Mouse (Mus musculus): ENCODE results near the gene Cux1. TPM values are rescaled to one million over a fixed set of nuclear protein-coding genes. Genes with fewer than 3 reads are reported as not detected.

The Cux1 gene
- polyA plus RNA-seq, 1 experiment, result 37.1 TPM

DNA sequence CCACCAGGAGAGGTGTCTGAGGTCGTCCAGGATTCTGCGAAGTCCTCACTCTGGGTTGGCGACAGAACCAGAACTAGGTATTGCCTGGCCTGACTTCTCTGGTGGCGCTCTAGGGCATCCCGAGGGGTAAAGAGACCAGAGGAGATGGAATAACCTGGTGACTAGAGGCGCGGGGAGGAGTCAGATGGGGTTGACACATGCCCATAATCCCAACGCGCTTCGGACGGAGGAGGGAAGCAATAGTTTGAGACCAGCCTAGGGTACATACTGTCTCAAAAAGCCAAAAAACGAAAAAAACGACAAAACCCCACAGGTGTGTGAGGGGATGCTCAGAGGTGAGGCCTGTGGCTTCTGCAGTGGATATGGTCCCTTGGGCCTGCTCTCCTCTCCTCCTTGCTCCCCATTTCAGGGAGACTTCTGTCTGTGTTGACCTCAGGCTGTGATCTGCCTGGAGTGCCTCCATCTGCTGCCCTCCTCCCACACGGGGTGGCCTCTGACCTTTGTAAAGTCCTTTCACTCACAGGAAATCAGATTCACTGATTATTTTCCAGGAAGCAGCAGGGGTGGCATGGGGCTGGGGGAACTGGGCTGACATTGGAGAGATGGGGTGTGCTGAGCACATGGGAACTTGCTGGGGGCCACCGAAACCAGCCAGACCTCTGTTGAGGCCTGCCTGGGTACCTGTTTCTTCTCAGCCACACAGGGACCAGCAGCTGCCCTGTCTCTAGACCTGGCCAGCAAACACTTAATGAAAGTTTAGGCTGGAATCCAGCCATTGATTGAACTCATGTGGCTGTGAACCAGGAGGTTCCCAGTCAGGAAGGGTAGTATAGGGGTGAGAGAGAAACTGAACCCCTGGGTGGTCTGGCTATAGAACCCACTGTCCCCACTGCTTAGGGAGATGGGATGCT is 321.5 kb downstream of the Cux1 start:
- TF ChIP-seq CTCF (IDR thresholded peaks at IDR 0.05; ENCODE audit: control insufficient read depth, insufficient read depth, low read length) (no peak), POLR2A (IDR thresholded peaks at IDR 0.05; ENCODE audit: borderline replicate concordance, control insufficient read depth, low read depth, low read length) (no peak)
- H3K4me1 ChIP-seq (ENCODE audit: control insufficient read depth, insufficient read depth, low read length), result peaks cover 6% of the 10 kb centered on the region; the same call in 1 of the 2 replicates
- H3K27ac ChIP-seq (ENCODE audit: control insufficient read depth, insufficient read depth, low read depth, low read length, poor library complexity), result peak overlapping the region; percentile 91
- WGBS, result 44% methylated on average over 15 of the region's 15 CpGs
- H3K4me3 ChIP-seq (replicated peaks; ENCODE audit: control insufficient read depth, low read depth, low read length), result peak overlapping the region; percentile 62

DNA sequence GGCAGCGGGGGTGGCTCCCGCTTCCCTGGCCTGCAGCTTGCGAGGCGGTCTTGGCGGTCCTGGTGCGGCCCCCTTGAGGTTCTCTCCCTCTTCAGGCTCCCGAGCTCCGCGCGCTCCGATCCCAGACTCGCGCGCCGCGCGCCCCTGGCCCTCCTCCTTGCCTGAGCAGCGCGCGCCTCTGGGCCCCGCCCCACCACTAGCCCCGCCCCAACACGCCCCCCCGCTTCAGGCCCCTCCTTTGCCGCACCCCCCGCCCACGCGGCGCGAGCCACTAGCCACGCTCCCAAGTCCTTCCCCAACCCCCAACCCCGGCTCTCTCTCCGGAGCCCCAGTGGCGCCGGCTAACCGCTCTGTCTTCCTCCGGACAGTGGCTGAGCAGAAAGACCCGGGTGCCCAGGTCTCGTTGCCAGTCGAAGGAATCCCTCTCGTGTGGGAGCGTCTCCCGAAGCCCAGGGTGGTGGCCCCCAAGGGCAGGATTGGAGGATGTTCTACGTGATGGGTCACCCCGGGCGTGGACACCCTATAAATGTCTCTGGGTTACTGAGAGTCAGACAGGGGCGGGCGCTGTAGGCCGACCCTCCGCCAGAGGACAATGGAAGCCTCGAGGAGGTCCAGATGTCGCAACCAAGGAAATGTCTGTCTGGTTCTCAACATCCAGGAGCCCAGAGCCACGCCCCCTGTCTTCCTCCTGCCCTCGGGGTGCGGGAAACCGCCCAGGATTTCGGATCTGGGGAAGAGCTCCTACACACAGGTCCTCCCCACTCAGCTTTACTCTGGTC is 322.3 kb downstream of the Cux1 start:
- Histone ChIP-seq H3K27ac (ENCODE audit: control insufficient read depth, insufficient read depth, low read depth, low read length, poor library complexity) (peak overlapping the region; percentile 91), H3K4me3 (replicated peaks; ENCODE audit: control insufficient read depth, low read depth, low read length) (peak overlapping the region; percentile 79), H3K4me1 (ENCODE audit: control insufficient read depth, insufficient read depth, low read length) (peaks cover 6% of the 10 kb centered on the region; the same call in 1 of the 2 replicates)
- peak; percentile 24; the same call in 1 of the 2 replicates for TF ChIP-seq POLR2A (IDR thresholded peaks at IDR 0.05; ENCODE audit: borderline replicate concordance, control insufficient read depth, low read depth, low read length)
- no peak for TF ChIP-seq CTCF (IDR thresholded peaks at IDR 0.05; ENCODE audit: control insufficient read depth, insufficient read depth, low read length)
- WGBS, result 2% methylated on average over 56 of the region's 57 CpGs

DNA sequence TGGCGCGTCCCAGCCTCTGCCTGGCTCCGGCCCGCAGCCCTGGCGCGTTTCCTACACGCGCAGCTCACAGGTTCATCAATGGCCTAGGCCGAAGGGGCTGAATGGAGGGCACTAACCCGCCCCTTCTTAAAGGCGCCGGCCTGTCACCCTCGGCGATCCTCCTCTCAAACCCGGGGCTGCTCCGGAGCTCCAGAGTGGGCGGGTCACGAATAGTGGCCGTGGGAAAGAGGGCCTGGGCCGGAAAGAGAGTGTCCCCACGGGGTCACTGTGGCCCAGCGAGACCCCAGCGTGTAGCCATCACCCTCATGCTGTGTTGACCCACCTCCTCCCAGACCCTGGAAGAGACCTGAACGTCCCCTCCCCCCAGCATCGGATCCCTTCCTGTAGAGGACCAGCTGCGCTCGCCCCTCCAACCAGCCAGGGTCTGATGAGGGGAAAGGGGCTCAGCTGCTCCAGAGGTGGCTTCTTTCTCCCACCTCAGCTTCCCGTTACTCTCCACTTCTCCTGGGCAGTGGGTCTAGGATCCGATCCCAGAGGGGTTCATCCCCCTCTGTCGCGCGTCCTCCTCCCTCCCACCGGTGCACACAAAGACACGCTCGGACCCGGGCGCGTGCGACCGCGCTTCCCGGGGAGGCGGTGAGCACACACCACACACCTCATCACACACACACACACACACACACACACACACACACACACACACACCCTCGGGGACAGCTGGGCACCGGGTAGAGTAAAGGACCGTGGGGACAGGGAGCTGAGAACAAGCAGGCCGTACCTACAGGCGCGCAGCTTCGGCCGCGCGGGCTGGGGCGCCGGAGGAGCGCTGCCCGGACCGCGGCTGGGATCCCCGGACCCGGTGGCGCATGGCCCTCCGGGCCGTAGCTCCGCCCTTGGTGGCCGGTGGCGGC is 323.2 kb downstream of the Cux1 start:
- H3K4me1 ChIP-seq (ENCODE audit: control insufficient read depth, insufficient read depth, low read length), result peaks cover 6% of the 10 kb centered on the region; the same call in 1 of the 2 replicates
- under 1% methylated on average over 67 of the region's 67 CpGs for WGBS
- peak overlapping the region; percentile 79 for H3K4me3 ChIP-seq (replicated peaks; ENCODE audit: control insufficient read depth, low read depth, low read length)
- TF ChIP-seq POLR2A (IDR thresholded peaks at IDR 0.05; ENCODE audit: borderline replicate concordance, control insufficient read depth, low read depth, low read length), result no peak
- TF ChIP-seq CTCF (IDR thresholded peaks at IDR 0.05; ENCODE audit: control insufficient read depth, insufficient read depth, low read length), result no peak
- H3K27ac ChIP-seq (ENCODE audit: control insufficient read depth, insufficient read depth, low read depth, low read length, poor library complexity), result peak overlapping the region; percentile 63

DNA sequence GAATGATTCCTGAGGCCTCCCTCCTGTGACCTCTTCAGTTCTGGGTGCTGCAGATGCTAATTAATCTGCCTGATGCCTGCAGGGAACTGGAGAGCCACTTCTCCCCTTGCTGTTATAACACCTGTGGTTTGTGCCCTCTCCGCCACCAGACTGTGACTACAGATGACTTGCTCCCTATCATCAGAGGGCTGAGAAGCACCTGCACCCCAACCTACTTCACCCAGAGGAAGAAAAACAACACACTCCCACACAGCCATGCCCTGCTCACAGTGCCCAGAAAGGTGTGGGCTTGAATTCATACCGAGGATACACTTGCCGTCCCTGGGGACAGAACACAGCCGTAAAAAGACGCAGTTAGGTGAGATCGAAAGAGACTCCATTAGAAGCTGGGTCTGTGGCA is 326.1 kb downstream of the Cux1 start:
- WGBS, result 83% methylated on average over 6 of the region's 6 CpGs

DNA sequence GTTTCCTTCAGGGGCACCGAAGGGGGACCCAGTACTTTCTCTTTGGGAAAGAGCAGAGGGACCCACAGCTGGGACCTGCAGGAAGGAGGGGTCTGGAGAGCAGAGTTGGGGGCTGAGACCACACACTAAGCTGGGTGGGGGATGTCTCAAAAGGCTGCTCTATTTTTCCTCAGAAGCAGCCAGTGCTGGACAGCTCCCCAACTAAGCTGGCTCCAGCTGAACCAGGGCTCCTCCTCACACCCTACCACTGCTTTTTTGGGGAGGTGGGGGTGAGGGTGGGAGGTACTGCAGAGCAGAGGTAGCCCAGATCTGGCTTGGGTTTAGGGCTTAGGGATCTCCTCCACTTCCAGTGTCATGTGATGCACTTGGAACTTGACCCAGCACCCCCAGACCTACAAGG is 326.9 kb downstream of the Cux1 start:
- 81% methylated on average over 1 of the region's 1 CpGs for WGBS
- TF ChIP-seq CTCF (IDR thresholded peaks at IDR 0.05; ENCODE audit: control insufficient read depth, insufficient read depth, low read length), result no peak
- TF ChIP-seq POLR2A (IDR thresholded peaks at IDR 0.05; ENCODE audit: borderline replicate concordance, control insufficient read depth, low read depth, low read length), result no peak
- Histone ChIP-seq H3K27ac (ENCODE audit: control insufficient read depth, insufficient read depth, low read depth, low read length, poor library complexity) (no peak overlapping the region), H3K4me1 (ENCODE audit: control insufficient read depth, insufficient read depth, low read length) (peaks cover under 1% of the 10 kb centered on the region; the same call in 1 of the 2 replicates), H3K4me3 (replicated peaks; ENCODE audit: control insufficient read depth, low read depth, low read length) (no peak overlapping the region)

More for the DNA sequence above, 326.1 kb downstream of the Cux1 start:
- TF ChIP-seq POLR2A (IDR thresholded peaks at IDR 0.05; ENCODE audit: borderline replicate concordance, control insufficient read depth, low read depth, low read length) (no peak), CTCF (IDR thresholded peaks at IDR 0.05; ENCODE audit: control insufficient read depth, insufficient read depth, low read length) (no peak)
- Histone ChIP-seq H3K4me1 (ENCODE audit: control insufficient read depth, insufficient read depth, low read length) (peaks cover 4% of the 10 kb centered on the region; the same call in 1 of the 2 replicates), H3K27ac (ENCODE audit: control insufficient read depth, insufficient read depth, low read depth, low read length, poor library complexity) (no peak overlapping the region), H3K4me3 (replicated peaks; ENCODE audit: control insufficient read depth, low read depth, low read length) (no peak overlapping the region)

DNA sequence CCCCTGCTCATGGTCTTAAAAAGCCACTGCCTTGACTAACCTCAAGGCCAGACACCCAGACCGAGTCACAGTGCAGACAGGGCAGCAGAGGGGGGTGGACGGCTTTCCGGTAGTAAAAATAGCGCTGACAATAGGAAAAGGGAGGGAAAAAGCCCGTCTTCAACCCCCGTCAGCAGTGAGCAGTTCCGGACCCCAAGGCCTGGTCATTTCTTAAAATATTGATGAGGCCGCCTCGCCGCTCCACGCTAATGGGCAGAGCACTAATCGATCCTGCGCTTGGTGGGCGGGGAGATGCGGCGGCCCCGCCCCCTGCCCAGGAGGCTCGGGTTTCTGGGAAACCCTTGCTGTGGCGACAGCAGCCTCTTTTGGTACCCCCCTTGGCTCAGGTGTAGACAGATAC is 329.7 kb downstream of the Cux1 start:
- H3K4me1 ChIP-seq (ENCODE audit: control insufficient read depth, insufficient read depth, low read length), result no peaks in the 10 kb centered on the region
- WGBS, result 6% methylated on average over 19 of the region's 19 CpGs
- H3K27ac ChIP-seq (ENCODE audit: control insufficient read depth, insufficient read depth, low read depth, low read length, poor library complexity), result no peak overlapping the region
- TF ChIP-seq POLR2A (IDR thresholded peaks at IDR 0.05; ENCODE audit: borderline replicate concordance, control insufficient read depth, low read depth, low read length) (no peak), CTCF (IDR thresholded peaks at IDR 0.05; ENCODE audit: control insufficient read depth, insufficient read depth, low read length) (no peak)
- no peak overlapping the region for H3K4me3 ChIP-seq (replicated peaks; ENCODE audit: control insufficient read depth, low read depth, low read length)

DNA sequence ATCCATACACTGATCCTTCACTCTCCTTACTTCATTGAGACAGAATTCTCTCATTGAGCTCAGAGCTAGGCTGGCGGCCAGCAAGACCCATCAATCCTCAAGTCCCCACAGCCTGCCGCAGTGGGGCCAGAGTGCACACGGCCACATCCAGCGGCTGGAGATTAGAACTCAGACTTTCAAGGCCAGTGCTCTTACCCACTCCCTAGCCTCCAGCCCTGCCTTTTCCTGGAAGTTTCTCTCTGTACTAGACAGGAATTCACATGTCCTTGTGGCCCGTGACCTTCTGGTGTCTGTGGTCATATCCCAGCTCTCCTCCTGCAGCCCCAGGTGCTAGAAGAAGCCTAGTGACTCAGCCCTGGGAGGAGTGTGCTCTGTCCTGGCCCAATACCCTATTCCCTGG is 330.7 kb downstream of the Cux1 start:
- no peak for TF ChIP-seq CTCF (IDR thresholded peaks at IDR 0.05; ENCODE audit: control insufficient read depth, insufficient read depth, low read length)
- no peak for TF ChIP-seq POLR2A (IDR thresholded peaks at IDR 0.05; ENCODE audit: borderline replicate concordance, control insufficient read depth, low read depth, low read length)
- H3K4me3 ChIP-seq (replicated peaks; ENCODE audit: control insufficient read depth, low read depth, low read length), result no peak overlapping the region
- 82% methylated on average over 5 of the region's 5 CpGs for WGBS
- H3K27ac ChIP-seq (ENCODE audit: control insufficient read depth, insufficient read depth, low read depth, low read length, poor library complexity), result no peak overlapping the region
- no peaks in the 10 kb centered on the region for H3K4me1 ChIP-seq (ENCODE audit: control insufficient read depth, insufficient read depth, low read length)
